Mouse (Mus musculus) heart, embryonic 15.5 days (tissue): Measurements from ENCODE around the gene Thoc5. TPM values are rescaled to one million over a fixed set of nuclear protein-coding genes. Genes with fewer than 3 reads are reported as not detected.

ENCODE experiments used
- microRNA-seq: library from miRNA; unstranded; fragments of <30 nt; microRNA quantifications from one replicate; pipeline ENCODE4, GENCODE M21; 2016
- polyA plus RNA-seq: library from polyadenylated mRNA; unstranded; fragments of >200 nt; fragmentation: Nextera tagmentation; extraction: Ambion mirVana; gene quantifications from 2 replicates; pipeline ENCODE4 v1.2.1, GENCODE M21; 2015

Gene Thoc5
- polyA plus RNA-seq, 1 experiment from 2014 or later = 18.9 TPM

Small RNAs within 50 kb of the gene (microRNA-seq; reads per million reads assigned to microRNA genes)
- gene Mir6918 = not detected

Other genes with a start within 250 kb of the Thoc5 start
- gene Uqcr10, start 191.0 kb upstream of the Thoc5 start, polyA plus RNA-seq = 1,608 and 2,078 TPM in 2 replicates
- gene Zmat5, start 190.6 kb upstream of the Thoc5 start, polyA plus RNA-seq = 52.7 and 56.2 TPM in 2 replicates
- 0.05 and 0.09 TPM in 2 replicates for gene Cabp7, start 148.5 kb upstream of the Thoc5 start, polyA plus RNA-seq
- gene Nf2, start 45.8 kb upstream of the Thoc5 start, polyA plus RNA-seq = 39.3 and 43.8 TPM in 2 replicates
- gene Nipsnap1, start 21.4 kb upstream of the Thoc5 start, polyA plus RNA-seq = 20.7 and 29.3 TPM in 2 replicates
- 0.13 and 0.60 TPM in 2 replicates for gene Nefh, start 52.7 kb downstream of the Thoc5 start, polyA plus RNA-seq
- 32.1 and 44.9 TPM in 2 replicates for gene Ap1b1, start 91.5 kb downstream of the Thoc5 start, polyA plus RNA-seq
- gene Rasl10a, start 162.8 kb downstream of the Thoc5 start, polyA plus RNA-seq = 0.96 and 1.1 TPM in 2 replicates
- gene Gas2l1, start 170.0 kb downstream of the Thoc5 start, polyA plus RNA-seq = 19.4 and 28.2 TPM in 2 replicates
- gene Rhbdd3, start 203.6 kb downstream of the Thoc5 start, polyA plus RNA-seq = 26.2 and 30.9 TPM in 2 replicates
- gene Ewsr1, start 203.9 kb downstream of the Thoc5 start, polyA plus RNA-seq = 359 and 482 TPM in 2 replicates